11 mouse cellular contexts compared by ENCODE assay signal in the genomic region with DNA sequence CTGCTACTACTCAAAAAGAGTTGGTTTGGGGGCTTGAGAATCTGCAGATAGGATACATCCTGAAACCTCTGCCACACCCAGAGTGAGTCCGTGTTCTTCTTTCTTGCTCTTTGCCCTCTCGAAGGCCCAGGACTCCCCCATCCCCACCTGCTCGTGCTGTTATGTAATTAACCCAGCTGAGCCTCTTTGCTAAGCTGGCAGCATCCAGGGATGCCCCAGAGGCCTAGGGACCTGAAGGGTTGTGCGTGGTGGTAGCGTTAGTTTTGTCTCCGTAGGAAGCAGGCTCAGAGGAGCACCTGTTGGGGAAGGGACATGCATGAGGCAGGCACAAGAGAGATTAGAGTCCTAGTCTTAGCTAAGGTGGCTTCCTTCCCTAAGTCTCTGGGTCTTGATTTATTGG. TPM values are rescaled to one million over a fixed set of nuclear protein-coding genes. Genes with fewer than 3 reads are reported as not detected.
DNase-seq lines count a peak whose midpoint lies in the region; ATAC-seq lines count a peak whose summit lies in the region.
"Had no signal": no experiment of that assay in that cellular context is flagged by ENCODE, and none has a peak within 500 bp of the region (broad histone marks: within the 10 kb centered on the region; RNA-seq: fewer than 3 reads in every experiment).

No protein-coding gene starts in this region.

- no peak for ATAC-seq in kidney, embryonic 15.5 days (replicated peaks; ENCODE audit: low FRiP score)
- ATAC-seq in embryonic facial prominence, embryonic 15.5 days (ENCODE audit: insufficient number of reproducible peaks, low FRiP score, low TSS enrichment, low read depth), result no peak
- ATAC-seq in hindbrain, embryonic 15.5 days (ENCODE audit: low FRiP score, low read depth), result no peak
- ATAC-seq in midbrain, embryonic 16.5 days, result no peak

- H3K27me3 ChIP-seq in kidney, embryonic 15.5 days, result peaks cover 18% of the 10 kb centered on the region
- H3K27me3 ChIP-seq in embryonic facial prominence, embryonic 15.5 days, result peaks cover 7% of the 10 kb centered on the region; the same call in 1 of the 2 replicates
- no peaks in the 10 kb centered on the region for H3K27me3 ChIP-seq in hindbrain, embryonic 15.5 days
- no peaks in the 10 kb centered on the region for H3K27me3 ChIP-seq in midbrain, embryonic 16.5 days (ENCODE audit: control insufficient read depth, insufficient read depth, low read depth, low read length)

- no peaks in the 10 kb centered on the region for H3K36me3 ChIP-seq in kidney, embryonic 15.5 days
- no peaks in the 10 kb centered on the region for H3K36me3 ChIP-seq in embryonic facial prominence, embryonic 15.5 days
- H3K36me3 ChIP-seq in hindbrain, embryonic 15.5 days, result no peaks in the 10 kb centered on the region
- H3K36me3 ChIP-seq in midbrain, embryonic 16.5 days (ENCODE audit: control insufficient read depth, insufficient read depth, low read length), result no peaks in the 10 kb centered on the region

- H3K4me3 ChIP-seq in kidney, embryonic 15.5 days (replicated peaks), result no peak overlapping the region
- peak overlapping the region; percentile 73 for H3K4me3 ChIP-seq in embryonic facial prominence, embryonic 15.5 days (replicated peaks)
- peak overlapping the region; percentile 85 for H3K4me3 ChIP-seq in hindbrain, embryonic 15.5 days
- peak overlapping the region; percentile 91 for H3K4me3 ChIP-seq in midbrain, embryonic 16.5 days (ENCODE audit: low read depth, low read length)

- WGBS in kidney, embryonic 15.5 days, result 56% methylated on average over 6 of the region's 6 CpGs
- WGBS in embryonic facial prominence, embryonic 15.5 days, result 43% methylated on average over 6 of the region's 6 CpGs
- 26% methylated on average over 6 of the region's 6 CpGs for WGBS in hindbrain, embryonic 15.5 days
- WGBS in midbrain, embryonic 16.5 days, result 27% methylated on average over 6 of the region's 6 CpGs

- no peak for DNase-seq in kidney, adult 8-10 months
- DNase-seq in left cerebral cortex, adult 8-10 months (ENCODE audit: low spot score in 2 of 2), result no peak
- DNase-seq in cerebellum, postnatal 10 days, result no peak
- DNase-seq in layer of hippocampus, adult 9-11 months, result no peak
- DNase-seq: kidney, postnatal 25 days; lung, postnatal 14 days had no signal

- H3K27ac ChIP-seq in kidney, embryonic 15.5 days, result no peak overlapping the region
- H3K27ac ChIP-seq in embryonic facial prominence, embryonic 15.5 days (replicated peaks), result no peak overlapping the region
- no peak overlapping the region for H3K27ac ChIP-seq in hindbrain, embryonic 15.5 days (replicated peaks)
- H3K27ac ChIP-seq in midbrain, embryonic 16.5 days (ENCODE audit: low read length), result no peak overlapping the region

- H3K4me2 ChIP-seq in kidney, embryonic 15.5 days, result 0 out of 2 replicates have a peak overlapping the region, but pooled peaks have one; percentile 97
- peak overlapping the region; percentile 91; the same call in 1 of the 2 replicates for H3K4me2 ChIP-seq in embryonic facial prominence, embryonic 15.5 days (replicated peaks)
- peak overlapping the region; percentile 75 for H3K4me2 ChIP-seq in hindbrain, embryonic 15.5 days
- peak overlapping the region; percentile 91 for H3K4me2 ChIP-seq in midbrain, embryonic 16.5 days (ENCODE audit: low read length)

- H3K9ac ChIP-seq in kidney, embryonic 15.5 days, result no peak overlapping the region
- no peak overlapping the region for H3K9ac ChIP-seq in embryonic facial prominence, embryonic 15.5 days
- H3K9ac ChIP-seq in hindbrain, embryonic 15.5 days, result peak overlapping the region; percentile 86
- peak overlapping the region; percentile 98 for H3K9ac ChIP-seq in midbrain, embryonic 16.5 days (ENCODE audit: low read depth, low read length)

- H3K9me3 ChIP-seq in kidney, embryonic 15.5 days (replicated peaks), result no peaks in the 10 kb centered on the region
- H3K9me3 ChIP-seq in embryonic facial prominence, embryonic 15.5 days (replicated peaks), result no peaks in the 10 kb centered on the region
- no peaks in the 10 kb centered on the region for H3K9me3 ChIP-seq in hindbrain, embryonic 15.5 days
- no peaks in the 10 kb centered on the region for H3K9me3 ChIP-seq in midbrain, embryonic 16.5 days (replicated peaks; ENCODE audit: control insufficient read depth, low read length, poor library complexity, severe bottlenecking)
- H3K9me3 ChIP-seq: G1E had no signal

- H3K4me1 ChIP-seq in kidney, embryonic 15.5 days, result peaks cover 11% of the 10 kb centered on the region
- peaks cover 13% of the 10 kb centered on the region for H3K4me1 ChIP-seq in embryonic facial prominence, embryonic 15.5 days
- peaks cover 25% of the 10 kb centered on the region for H3K4me1 ChIP-seq in hindbrain, embryonic 15.5 days (replicated peaks)
- peaks cover 27% of the 10 kb centered on the region for H3K4me1 ChIP-seq in midbrain, embryonic 16.5 days (ENCODE audit: control insufficient read depth, insufficient read depth, low read length)

RNA-seq across cellular contexts. Expression of a gene that starts 1.6 kb away (rescaled TPM):
- 1.0 and 1.6 TPM in 2 replicates for polyA plus RNA-seq in kidney, embryonic 15.5 days (2015; fragmentation: Nextera tagmentation; extraction: Ambion mirVana)
- polyA plus RNA-seq in embryonic facial prominence, embryonic 15.5 days (2015; fragmentation: Nextera tagmentation; extraction: Ambion mirVana), result 3.2 and 3.9 TPM in 2 replicates
- polyA plus RNA-seq in hindbrain, embryonic 15.5 days (2015; fragmentation: Nextera tagmentation; extraction: Ambion mirVana), result 44.2 and 48.6 TPM in 2 replicates
- polyA plus RNA-seq in midbrain, embryonic 16.5 days (2015; fragmentation: Nextera tagmentation; extraction: Ambion mirVana), result 32.9 and 38.2 TPM in 2 replicates
- 100 to 1,000 TPM; 253 to 298 (median 277) TPM for total RNA-seq in left cerebral cortex, adult 8-10 months (2022)
- total RNA-seq: G1E had no signal

RNA-seq across cellular contexts. Expression of a gene that starts 18.7 kb away (rescaled TPM):
- polyA plus RNA-seq in kidney, embryonic 15.5 days (2015; fragmentation: Nextera tagmentation; extraction: Ambion mirVana), result not detected in 2 replicates
- polyA plus RNA-seq in embryonic facial prominence, embryonic 15.5 days (2015; fragmentation: Nextera tagmentation; extraction: Ambion mirVana), result 0.64 and 0.91 TPM in 2 replicates
- polyA plus RNA-seq in hindbrain, embryonic 15.5 days (2015; fragmentation: Nextera tagmentation; extraction: Ambion mirVana), result 0.41 and 0.91 TPM in 2 replicates
- polyA plus RNA-seq in midbrain, embryonic 16.5 days (2015; fragmentation: Nextera tagmentation; extraction: Ambion mirVana), result 0.44 and 0.61 TPM in 2 replicates
- under 1 TPM in 3 of 4 experiments, not detected in 1; 0.11 to 0.27 (median 0.14) TPM for total RNA-seq in left cerebral cortex, adult 8-10 months (2022)
- polyA plus RNA-seq: G1E had no signal

RNA-seq across cellular contexts. Expression of a gene that starts 27.0 kb away (rescaled TPM):
- polyA plus RNA-seq in kidney, embryonic 15.5 days (2015; fragmentation: Nextera tagmentation; extraction: Ambion mirVana), result 0.35 TPM in 1 of 2 replicates, not detected in the other
- polyA plus RNA-seq in embryonic facial prominence, embryonic 15.5 days (2015; fragmentation: Nextera tagmentation; extraction: Ambion mirVana), result 0.57 and 0.58 TPM in 2 replicates
- 0.42 and 0.78 TPM in 2 replicates for polyA plus RNA-seq in hindbrain, embryonic 15.5 days (2015; fragmentation: Nextera tagmentation; extraction: Ambion mirVana)
- polyA plus RNA-seq in midbrain, embryonic 16.5 days (2015; fragmentation: Nextera tagmentation; extraction: Ambion mirVana), result 0.57 and 0.64 TPM in 2 replicates
- total RNA-seq in left cerebral cortex, adult 8-10 months (2022), result 1 to 10 TPM in 1 of 4 experiments, under 1 TPM in 2, not detected in 1; 0.59 to 1.3 (median 0.80) TPM
- total RNA-seq: G1E had no signal
- polyA plus RNA-seq: G1E had no signal

RNA-seq across cellular contexts. Expression of a gene that starts 52.4 kb away (rescaled TPM):
- 1.3 and 1.4 TPM in 2 replicates for polyA plus RNA-seq in kidney, embryonic 15.5 days (2015; fragmentation: Nextera tagmentation; extraction: Ambion mirVana)
- 2.6 and 3.2 TPM in 2 replicates for polyA plus RNA-seq in embryonic facial prominence, embryonic 15.5 days (2015; fragmentation: Nextera tagmentation; extraction: Ambion mirVana)
- polyA plus RNA-seq in hindbrain, embryonic 15.5 days (2015; fragmentation: Nextera tagmentation; extraction: Ambion mirVana), result 4.2 TPM in 2 replicates
- polyA plus RNA-seq in midbrain, embryonic 16.5 days (2015; fragmentation: Nextera tagmentation; extraction: Ambion mirVana), result 2.6 and 2.7 TPM in 2 replicates
- total RNA-seq in left cerebral cortex, adult 8-10 months (2022), result 1 to 10 TPM; 3.7 to 5.0 (median 4.2) TPM
- polyA plus RNA-seq: G1E had no signal

Comparison
In these comparisons a context has a peak if more than half of its experiments do, and no peak if none do; other contexts are left out.
1. H3K9ac ChIP-seq: peak in hindbrain, embryonic 15.5 days (single experiment) and midbrain, embryonic 16.5 days (single experiment); none in kidney, embryonic 15.5 days (single experiment) and embryonic facial prominence, embryonic 15.5 days (single experiment).
2. Peak in every context shown above with its lines, with median percentiles within 50 percentile points of each other: H3K4me2 ChIP-seq.